Mouse (Mus musculus) adipose tissue, adult 10 weeks (tissue): Measurements from ENCODE around the gene Olfr1564. TPM values are rescaled to one million over a fixed set of nuclear protein-coding genes. Genes with fewer than 3 reads are reported as not detected.

Experiments used
- polyA plus RNA-seq: library from polyadenylated mRNA; stranded (reverse); fragments of 350-450 nt; fragmentation: Illumina TruSeq; extraction: RNeasy Lipid Tissue Mini Kit (QIAGEN cat#74804); gene quantifications from one replicate; pipeline ENCODE4 v1.2.3, GENCODE M21; 2014; ENCODE audit warnings: low read depth, low replicate concordance

Gene Olfr1564
- polyA plus RNA-seq, result not detected

DNA sequence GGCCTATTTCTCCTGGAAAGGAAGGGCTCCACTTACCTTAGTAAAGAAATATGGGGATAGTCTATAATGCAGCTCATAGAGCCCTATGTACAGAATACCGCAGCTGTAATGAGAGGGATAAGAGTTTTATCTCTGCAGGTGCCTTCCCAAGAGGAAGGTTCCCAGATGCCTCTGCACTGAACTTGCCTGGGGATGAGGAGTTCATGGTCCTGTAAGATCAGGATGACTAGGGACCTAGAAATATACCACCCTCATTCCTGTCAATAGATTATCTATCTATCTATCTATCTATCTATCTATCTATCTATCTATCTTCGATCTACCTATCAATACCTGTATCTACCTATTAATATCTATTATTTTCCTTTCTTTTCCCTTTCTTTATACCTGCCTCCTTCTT lies at the start of gene Olfr1564:
Olfr1564 (minus strand) TSS at position 101 of the 400 bp plus-strand sequence.

DNA sequence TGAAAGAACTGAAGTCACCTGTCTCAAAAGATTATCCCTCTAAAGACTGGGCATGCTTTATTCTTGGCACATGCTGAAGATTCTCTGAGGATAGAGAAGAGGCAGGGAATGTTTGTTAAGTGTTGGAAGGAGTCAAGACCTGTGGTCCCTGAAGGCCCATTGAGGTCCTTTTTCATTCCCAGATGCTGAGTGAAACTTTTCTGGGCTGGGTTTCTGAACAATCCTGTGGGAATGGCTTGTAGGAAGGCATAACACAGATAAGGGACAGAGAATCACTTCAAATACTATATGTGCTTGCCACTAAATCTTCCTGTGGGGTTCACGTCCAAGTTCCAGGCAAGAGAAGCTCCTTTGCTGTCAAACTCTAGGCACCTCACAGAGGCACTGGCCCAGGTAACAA lies 42.9 kb upstream of the Olfr1564 start, which contains the start of gene Olfr63:
Olfr63 (plus strand) TSS at position 301 of the 400 bp plus-strand sequence.

DNA sequence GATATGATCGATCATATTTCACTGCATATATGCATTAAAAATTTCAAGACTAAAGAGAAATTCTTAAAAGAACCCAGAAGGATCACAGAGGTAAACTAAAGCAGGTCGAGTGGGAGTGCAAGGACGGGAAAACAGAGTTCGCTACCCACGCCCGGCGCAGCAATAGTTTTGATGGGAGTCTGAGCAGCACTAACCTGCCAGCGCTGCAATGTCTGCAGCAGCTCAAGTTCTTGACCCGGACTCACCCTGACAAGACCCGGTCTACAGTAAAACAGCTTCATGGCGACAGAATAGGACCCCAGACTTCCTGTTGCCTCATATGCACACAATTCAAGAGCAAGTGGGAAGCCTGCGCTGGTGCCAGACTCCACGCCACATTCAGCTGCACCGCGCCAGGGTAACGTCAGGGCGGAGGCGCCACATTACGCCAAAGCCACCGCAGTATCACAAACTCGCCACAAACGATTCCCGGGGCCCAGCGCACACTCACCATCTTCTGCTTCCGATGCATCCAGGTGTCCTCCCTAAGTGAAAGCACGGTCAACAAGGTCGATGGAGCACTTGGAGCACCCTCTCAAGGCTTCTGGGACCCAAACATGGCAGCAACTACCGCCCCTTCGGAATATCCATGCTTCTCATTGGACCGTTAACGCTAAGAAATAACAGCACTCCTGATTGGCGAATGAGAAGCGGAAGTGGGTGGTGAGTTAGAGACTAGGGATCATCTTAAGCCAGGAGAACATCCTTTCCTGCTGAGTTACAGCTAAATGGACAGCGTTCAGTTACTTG lies 33.2 kb upstream of the Olfr1564 start, which contains the start of gene Zfp955a:
Zfp955a (minus strand) TSS at position 616 of the 789 bp plus-strand sequence.

DNA sequence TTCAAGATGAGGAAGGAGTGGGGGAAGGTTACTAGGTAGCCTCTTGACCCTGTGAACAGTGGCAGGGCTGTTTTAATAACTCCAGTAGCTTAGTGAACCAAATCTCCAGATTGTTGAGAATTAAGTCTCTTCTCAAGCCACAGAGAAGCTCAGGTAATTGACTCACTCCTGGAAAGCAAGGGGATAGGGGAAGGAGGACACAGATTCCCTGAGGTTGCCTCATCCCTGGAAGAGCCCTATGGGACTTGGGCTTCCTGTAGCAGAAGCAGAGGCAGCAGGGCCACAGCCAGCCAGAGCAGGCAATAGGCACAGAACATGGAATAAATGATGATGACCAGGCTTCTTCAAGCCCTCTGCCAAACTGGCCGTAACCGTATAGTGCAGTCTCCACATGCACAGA lies 30.5 kb downstream of the Olfr1564 start, which contains the start of gene Olfr239:
Olfr239 (plus strand) TSS at position 301 of the 400 bp plus-strand sequence.

DNA sequence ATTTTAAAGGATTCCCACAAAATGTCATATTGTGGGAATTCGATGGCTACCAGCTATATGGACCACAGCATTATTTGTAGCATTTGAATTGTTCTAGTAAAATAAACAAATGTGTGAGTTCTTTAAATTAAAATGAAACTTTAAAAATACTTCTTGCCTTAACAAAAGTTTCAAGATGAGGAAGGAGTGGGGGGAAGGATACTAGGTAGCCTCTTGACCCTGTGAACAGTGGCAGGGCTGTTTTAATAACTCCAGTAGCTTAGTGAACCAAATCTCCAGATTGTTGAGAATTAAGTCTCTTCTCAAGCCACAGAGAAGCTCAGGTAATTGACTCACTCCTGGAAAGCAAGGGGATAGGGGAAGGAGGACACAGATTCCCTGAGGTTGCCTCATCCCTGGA lies 53.3 kb downstream of the Olfr1564 start, which contains the start of gene Olfr55:
Olfr55 (plus strand) TSS at position 301 of the 400 bp plus-strand sequence.

Other genes with a start within 250 kb of the Olfr1564 start
- 8.5 TPM for gene Zfp952, start 228.6 kb downstream of the Olfr1564 start, polyA plus RNA-seq
- 5.9 TPM for gene Zfp763, start 188.3 kb downstream of the Olfr1564 start, polyA plus RNA-seq
- 0.41 TPM for gene 4921501E09Rik, start 153.6 kb downstream of the Olfr1564 start, polyA plus RNA-seq
- gene Zfp563, start 132.4 kb downstream of the Olfr1564 start, polyA plus RNA-seq, result 5.3 TPM
- gene Morc2b, start 82.0 kb downstream of the Olfr1564 start, polyA plus RNA-seq, result 2.6 TPM
- not detected for gene Olfr55, start 53.2 kb downstream of the Olfr1564 start, polyA plus RNA-seq
- not detected for gene Olfr239, start 30.4 kb downstream of the Olfr1564 start, polyA plus RNA-seq
- 8.2 TPM for gene Zfp955a, start 33.5 kb upstream of the Olfr1564 start, polyA plus RNA-seq
- gene Olfr63, start 43.0 kb upstream of the Olfr1564 start, polyA plus RNA-seq, result not detected
- 5.1 TPM for gene Zfp955b, start 67.9 kb upstream of the Olfr1564 start, polyA plus RNA-seq
- 4.9 TPM for gene Zfp81, start 137.2 kb upstream of the Olfr1564 start, polyA plus RNA-seq
- 6.5 TPM for gene Zfp101, start 173.0 kb upstream of the Olfr1564 start, polyA plus RNA-seq
- 13.2 TPM for gene Actl9, start 211.2 kb upstream of the Olfr1564 start, polyA plus RNA-seq